Mouse (Mus musculus): Measurements from ENCODE around the gene Ankrd28.

GRCm38 (mm10) chr14:31790797-31791196 lies 39.7 kb downstream of the Ankrd28 start:
- TF ChIP-seq MAX (IDR thresholded peaks at IDR 0.05) = no peak
- no peak for TF ChIP-seq CTCF (IDR thresholded peaks at IDR 0.05; ENCODE audit: control insufficient read depth, insufficient read depth, insufficient read length)
- no peak for TF ChIP-seq USF1 (IDR thresholded peaks at IDR 0.05; ENCODE audit: low read depth)
- TF ChIP-seq MYOD1 (IDR thresholded peaks at IDR 0.05; ENCODE audit: control insufficient read depth, insufficient read length, low read depth) = no peak
- TF ChIP-seq MYOG (IDR thresholded peaks at IDR 0.05; ENCODE audit: control insufficient read depth, extremely low read depth, insufficient read length) = no peak
- TF ChIP-seq CEBPB (IDR thresholded peaks at IDR 0.05; ENCODE audit: low read depth) = no peak
- no peak for TF ChIP-seq FOSL1 (IDR thresholded peaks at IDR 0.05; ENCODE audit: insufficient read depth, low read length, poor library complexity, severe bottlenecking)
